Mouse (Mus musculus): ENCODE data around the gene Bach2. TPM values are rescaled to one million over a fixed set of nuclear protein-coding genes. Genes with fewer than 3 reads are reported as not detected.

Gene Bach2
- polyA plus RNA-seq, 1 experiment from 2014 or later, result 8.8 TPM

DNA sequence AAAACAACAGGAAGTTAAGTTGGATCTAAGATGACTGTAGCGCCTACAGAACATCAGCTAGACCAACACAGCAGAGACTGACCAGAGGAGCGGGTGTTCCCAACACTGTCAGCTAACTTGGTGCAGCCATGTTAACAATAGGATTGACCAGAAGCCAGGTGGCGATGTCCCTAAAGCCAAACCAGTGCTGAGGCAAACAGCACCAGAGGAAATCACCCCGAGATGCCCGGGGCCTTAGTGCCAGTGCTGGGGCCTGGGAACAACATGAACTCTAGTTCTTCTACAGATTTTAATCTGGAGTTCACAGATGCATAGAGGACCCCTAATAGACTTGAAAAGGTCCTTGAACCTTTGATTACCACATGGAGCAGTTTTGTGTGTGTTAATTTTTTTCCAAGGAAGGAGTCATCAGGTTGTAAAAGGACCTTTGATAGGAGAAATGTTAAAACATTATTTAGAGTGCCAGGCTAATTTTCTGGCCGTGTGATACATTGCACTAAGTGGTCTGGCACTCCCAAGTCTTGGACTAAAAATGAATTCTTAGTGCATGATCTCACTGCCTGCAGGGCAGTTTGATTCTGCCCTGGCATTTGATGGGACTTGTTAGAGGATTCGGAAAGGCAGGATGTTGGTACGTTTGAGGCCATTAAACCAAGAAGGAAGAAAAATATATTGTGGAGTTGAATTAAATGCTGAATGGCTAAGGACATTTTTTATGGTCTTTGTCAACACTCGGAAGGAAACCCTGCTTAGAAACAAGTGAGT lies 170.7 kb downstream of the Bach2 start:
- Histone ChIP-seq H3K4me3 (no peak overlapping the region), H3K27me3 (ENCODE audit: insufficient read depth, poor library complexity, severe bottlenecking) (no peaks in the 10 kb centered on the region), H3K36me3 (no peaks in the 10 kb centered on the region), H3K4me1 (peaks cover 7% of the 10 kb centered on the region; the same call in 1 of the 2 replicates), H3K9me3 (no peaks in the 10 kb centered on the region), H3K27ac (no peak overlapping the region)
- DNase-seq (ENCODE audit: low spot score), result no peak
- 84% methylated on average over 9 of the region's 9 CpGs for WGBS

DNA sequence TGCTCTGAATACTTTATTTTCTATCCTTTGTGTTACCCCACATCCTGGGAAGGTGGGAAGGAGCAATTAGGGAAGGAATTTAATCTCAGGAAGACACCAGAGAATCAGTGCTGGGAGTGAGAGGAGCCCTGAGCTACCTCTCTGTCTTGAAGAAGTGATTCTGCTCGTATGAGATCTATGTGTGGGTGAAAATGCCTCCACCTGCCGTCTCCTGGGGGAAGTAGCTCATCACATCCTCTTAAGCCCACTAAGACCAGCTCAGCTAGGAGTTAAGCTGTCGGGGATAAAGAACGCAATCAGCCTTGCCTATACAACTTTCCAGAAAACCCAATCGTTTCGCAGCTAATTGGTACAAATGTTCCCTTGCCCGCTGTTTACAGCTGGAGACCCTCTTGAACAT lies 174.5 kb downstream of the Bach2 start:
- Histone ChIP-seq H3K27ac (no peak overlapping the region), H3K4me1 (no peaks in the 10 kb centered on the region), H3K27me3 (ENCODE audit: insufficient read depth, poor library complexity, severe bottlenecking) (no peaks in the 10 kb centered on the region), H3K4me3 (no peak overlapping the region), H3K9me3 (no peaks in the 10 kb centered on the region), H3K36me3 (0 out of 2 replicates have a peak, but pooled peaks cover 3% of the 10 kb centered on the region)
- DNase-seq (ENCODE audit: low spot score), result no peak
- WGBS, result 76% methylated on average over 7 of the region's 7 CpGs

DNA sequence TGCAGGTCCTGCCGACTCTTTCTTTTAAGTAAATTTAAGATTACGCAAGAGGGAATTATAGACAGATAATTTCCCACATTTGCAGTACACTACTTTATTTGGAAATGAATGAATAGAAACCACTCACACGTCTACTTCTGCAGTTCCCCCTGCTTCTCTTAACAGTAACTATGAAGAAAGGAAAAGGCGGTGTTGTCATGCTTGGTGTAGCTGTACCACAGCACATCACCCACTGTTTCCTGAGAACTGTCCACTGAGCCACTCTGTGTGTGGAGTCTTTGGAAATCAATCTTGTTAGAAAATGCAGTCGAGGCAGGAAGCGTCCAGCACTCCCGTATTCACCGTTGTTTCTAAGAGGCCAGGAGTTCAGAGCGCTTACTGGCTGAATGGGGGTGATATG lies 174.9 kb downstream of the Bach2 start:
- Histone ChIP-seq H3K4me3 (no peak overlapping the region), H3K27me3 (ENCODE audit: insufficient read depth, poor library complexity, severe bottlenecking) (no peaks in the 10 kb centered on the region), H3K9me3 (no peaks in the 10 kb centered on the region), H3K27ac (no peak overlapping the region), H3K4me1 (no peaks in the 10 kb centered on the region), H3K36me3 (0 out of 2 replicates have a peak, but pooled peaks cover 3% of the 10 kb centered on the region)
- no peak for DNase-seq (ENCODE audit: low spot score)
- 90% methylated on average over 9 of the region's 9 CpGs for WGBS

DNA sequence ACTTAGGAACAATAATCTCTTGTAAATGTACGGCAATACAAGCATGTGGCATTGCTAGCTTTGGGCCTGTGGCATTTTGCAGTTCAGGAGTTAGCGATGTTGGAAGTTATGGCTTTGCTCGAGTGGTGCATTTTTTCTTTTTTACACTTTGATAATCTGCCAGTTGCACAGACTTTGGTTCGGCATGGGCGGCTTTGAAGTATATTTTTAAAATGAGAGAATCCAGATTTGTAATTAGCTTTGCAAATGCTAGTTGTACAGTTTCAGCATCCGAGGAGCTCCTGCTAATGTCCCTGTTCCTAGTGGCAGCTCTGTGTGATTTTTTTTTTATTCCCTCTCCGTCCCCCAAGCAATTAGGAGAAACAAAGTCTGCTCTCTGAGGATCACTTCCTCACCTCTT lies 176.4 kb downstream of the Bach2 start:
- Histone ChIP-seq H3K9me3 (no peaks in the 10 kb centered on the region), H3K27ac (no peak overlapping the region), H3K27me3 (ENCODE audit: insufficient read depth, poor library complexity, severe bottlenecking) (no peaks in the 10 kb centered on the region), H3K4me3 (no peak overlapping the region), H3K4me1 (no peaks in the 10 kb centered on the region), H3K36me3 (0 out of 2 replicates have a peak, but pooled peaks cover 3% of the 10 kb centered on the region)
- 80% methylated on average over 7 of the region's 7 CpGs for WGBS
- no peak for DNase-seq (ENCODE audit: low spot score)

DNA sequence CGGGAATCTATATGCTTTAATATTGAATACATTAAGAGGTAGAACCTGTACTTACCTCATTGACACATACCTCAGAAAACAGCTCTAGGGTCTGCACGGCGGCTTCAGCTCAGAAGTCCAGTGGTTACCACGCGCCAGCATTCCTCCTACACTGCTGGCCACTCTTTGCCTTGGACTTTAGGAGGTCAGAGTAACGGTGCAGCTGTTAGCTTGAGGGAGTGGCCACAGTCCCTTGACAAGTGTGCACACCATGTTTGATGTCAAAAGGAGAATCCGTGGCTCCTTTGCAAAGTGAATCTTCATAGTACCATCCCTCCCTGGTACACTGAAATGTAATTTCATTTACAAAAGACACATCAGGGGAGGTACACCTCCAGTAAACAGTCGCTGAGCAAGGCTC lies 179.3 kb downstream of the Bach2 start:
- no peaks in the 10 kb centered on the region for H3K27me3 ChIP-seq (ENCODE audit: insufficient read depth, poor library complexity, severe bottlenecking)
- H3K4me1 ChIP-seq, result no peaks in the 10 kb centered on the region; the same call in 1 of the 2 replicates
- H3K9me3 ChIP-seq, result no peaks in the 10 kb centered on the region
- H3K27ac ChIP-seq, result no peak overlapping the region
- DNase-seq (ENCODE audit: low spot score), result no peak
- WGBS, result 82% methylated on average over 8 of the region's 8 CpGs
- H3K4me3 ChIP-seq, result no peak overlapping the region
- H3K36me3 ChIP-seq, result 0 out of 2 replicates have a peak, but pooled peaks cover 3% of the 10 kb centered on the region

DNA sequence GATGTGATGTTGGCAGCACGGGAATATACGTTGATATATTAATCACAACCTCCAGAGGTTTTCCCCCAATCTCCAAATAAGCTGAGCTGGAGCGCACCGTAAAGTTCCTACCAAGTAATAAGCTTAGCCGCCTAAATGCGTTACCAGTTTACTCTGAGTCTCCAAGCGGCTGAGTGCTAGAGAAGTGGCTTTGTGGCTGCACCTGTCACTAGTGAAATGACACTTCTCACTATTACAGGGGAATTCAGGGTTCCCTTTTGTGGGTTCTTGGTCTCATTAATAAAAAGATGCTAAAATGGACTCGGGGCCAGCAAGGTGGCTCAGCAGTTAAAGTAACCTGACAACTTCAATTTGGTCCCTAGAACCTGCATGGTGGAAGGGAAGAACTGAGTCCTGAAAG lies 183.0 kb downstream of the Bach2 start:
- Histone ChIP-seq H3K9me3 (no peaks in the 10 kb centered on the region), H3K27me3 (ENCODE audit: insufficient read depth, poor library complexity, severe bottlenecking) (no peaks in the 10 kb centered on the region), H3K4me3 (no peak overlapping the region), H3K36me3 (0 out of 2 replicates have a peak, but pooled peaks cover 3% of the 10 kb centered on the region), H3K27ac (no peak overlapping the region), H3K4me1 (peaks cover 19% of the 10 kb centered on the region)
- 86% methylated on average over 8 of the region's 8 CpGs for WGBS
- no peak for DNase-seq (ENCODE audit: low spot score)

DNA sequence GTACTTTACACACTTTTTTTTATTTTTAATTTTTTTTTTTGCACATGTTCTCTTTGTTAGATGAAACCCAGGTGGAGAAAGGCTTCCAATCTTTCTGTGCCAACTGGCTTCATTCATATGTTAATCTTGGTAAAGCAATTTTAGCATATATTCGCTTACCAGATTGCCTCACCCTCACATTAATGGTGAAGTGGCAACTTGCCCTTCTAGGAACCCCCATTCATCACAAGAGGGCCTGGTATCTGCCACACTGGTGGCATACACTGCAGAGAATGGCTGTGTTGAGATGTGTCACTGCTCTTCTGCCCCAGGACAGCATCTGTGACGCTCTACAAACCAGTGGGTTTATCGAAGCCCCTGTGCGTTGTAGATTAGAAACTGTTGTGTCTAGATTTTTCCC lies 183.8 kb downstream of the Bach2 start:
- H3K36me3 ChIP-seq, result 0 out of 2 replicates have a peak, but pooled peaks cover 3% of the 10 kb centered on the region
- no peaks in the 10 kb centered on the region for H3K9me3 ChIP-seq
- no peak for DNase-seq (ENCODE audit: low spot score)
- H3K4me1 ChIP-seq, result peaks cover 22% of the 10 kb centered on the region
- no peak overlapping the region for H3K27ac ChIP-seq
- 88% methylated on average over 4 of the region's 4 CpGs for WGBS
- no peak overlapping the region for H3K4me3 ChIP-seq
- no peaks in the 10 kb centered on the region for H3K27me3 ChIP-seq (ENCODE audit: insufficient read depth, poor library complexity, severe bottlenecking)

DNA sequence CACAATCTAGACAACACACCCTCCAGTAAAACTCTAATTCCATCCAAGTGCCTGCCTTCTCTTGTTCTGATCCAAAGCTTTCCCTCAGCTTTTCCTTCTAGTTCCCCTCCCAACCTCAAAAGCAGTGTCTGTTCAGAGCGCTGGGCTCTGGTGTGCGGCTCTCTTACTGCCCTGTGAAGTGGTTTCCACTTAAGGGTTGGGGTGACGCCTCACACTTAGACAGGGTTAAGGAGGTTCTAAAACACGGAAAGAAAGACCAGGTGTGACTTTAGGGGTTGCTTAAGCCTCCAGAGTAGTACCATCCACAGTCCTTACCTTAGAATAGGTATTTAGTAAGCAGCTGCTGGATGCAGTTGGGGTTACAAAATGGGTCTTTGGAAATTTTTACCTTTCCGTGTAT lies 185.1 kb downstream of the Bach2 start:
- peaks cover 22% of the 10 kb centered on the region for H3K4me1 ChIP-seq
- no peaks in the 10 kb centered on the region for H3K36me3 ChIP-seq
- no peak overlapping the region for H3K27ac ChIP-seq
- H3K9me3 ChIP-seq, result no peaks in the 10 kb centered on the region
- WGBS, result 65% methylated on average over 5 of the region's 5 CpGs
- no peaks in the 10 kb centered on the region for H3K27me3 ChIP-seq (ENCODE audit: insufficient read depth, poor library complexity, severe bottlenecking)
- DNase-seq (ENCODE audit: low spot score), result no peak
- no peak overlapping the region for H3K4me3 ChIP-seq

DNA sequence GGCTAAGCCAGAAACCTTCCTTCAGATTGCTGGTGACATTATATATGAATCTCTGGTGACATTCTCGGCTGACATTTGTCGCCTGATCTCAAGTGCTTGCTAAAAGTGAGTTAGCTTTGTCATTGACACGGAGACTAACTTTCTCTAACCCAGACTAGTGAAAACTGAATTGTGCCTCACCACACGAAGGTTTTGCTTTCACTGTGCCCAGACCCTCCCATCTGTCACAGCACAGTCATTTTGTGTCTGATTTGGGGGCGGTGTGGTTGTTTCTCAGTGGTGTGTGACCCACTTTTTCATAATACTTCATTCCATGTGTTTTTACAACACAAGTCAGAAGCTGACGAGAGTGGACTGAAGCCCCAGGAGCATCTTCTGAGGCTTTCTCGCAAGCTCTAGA lies 185.8 kb downstream of the Bach2 start:
- no peak for DNase-seq (ENCODE audit: low spot score)
- Histone ChIP-seq H3K36me3 (no peaks in the 10 kb centered on the region), H3K9me3 (no peaks in the 10 kb centered on the region), H3K4me3 (no peak overlapping the region), H3K27ac (no peak overlapping the region), H3K27me3 (ENCODE audit: insufficient read depth, poor library complexity, severe bottlenecking) (no peaks in the 10 kb centered on the region), H3K4me1 (peaks cover 22% of the 10 kb centered on the region)
- WGBS, result 76% methylated on average over 7 of the region's 7 CpGs

DNA sequence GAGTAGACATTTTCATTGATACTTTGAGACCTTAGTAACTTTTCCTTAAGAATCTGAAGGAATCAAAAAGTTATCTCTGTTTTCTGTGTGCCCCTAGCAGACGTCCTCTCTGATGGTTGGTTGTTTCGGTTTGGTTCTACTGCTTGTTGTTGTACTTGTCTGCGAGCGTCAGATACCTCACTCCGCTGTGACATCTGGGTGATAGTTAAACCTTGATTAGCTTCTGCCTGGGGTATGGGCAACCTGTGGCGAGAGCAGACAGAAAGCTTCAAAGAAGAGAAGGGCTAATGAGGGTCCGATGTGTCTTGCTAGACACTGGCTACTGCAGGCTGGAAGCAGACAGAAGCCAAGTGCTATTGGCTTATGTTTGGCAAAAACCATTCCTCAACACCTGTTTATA lies 186.5 kb downstream of the Bach2 start:
- no peaks in the 10 kb centered on the region for H3K9me3 ChIP-seq
- WGBS, result 78% methylated on average over 7 of the region's 7 CpGs
- H3K27me3 ChIP-seq (ENCODE audit: insufficient read depth, poor library complexity, severe bottlenecking), result no peaks in the 10 kb centered on the region
- H3K4me3 ChIP-seq, result no peak overlapping the region
- no peak for DNase-seq (ENCODE audit: low spot score)
- H3K27ac ChIP-seq, result no peak overlapping the region
- peaks cover 23% of the 10 kb centered on the region for H3K4me1 ChIP-seq
- no peaks in the 10 kb centered on the region for H3K36me3 ChIP-seq

DNA sequence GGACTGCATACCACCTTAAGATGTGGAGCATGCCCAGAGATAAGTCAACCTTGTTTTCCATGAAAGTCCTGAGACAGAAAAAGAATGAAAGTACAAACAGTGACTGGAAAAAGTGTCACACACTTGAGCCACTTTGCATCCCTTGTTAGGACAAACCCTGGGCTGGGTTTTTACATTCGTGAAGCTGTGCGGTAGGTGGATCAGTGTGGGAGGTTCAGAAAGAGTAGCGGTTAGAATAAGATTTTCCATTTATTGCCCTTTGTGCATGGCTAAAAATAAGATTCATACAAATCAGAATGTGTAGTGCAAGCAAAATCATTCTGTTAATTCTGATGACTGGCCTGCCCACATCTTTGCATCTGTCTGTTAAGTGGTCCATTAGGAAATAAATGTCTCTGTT lies 187.0 kb downstream of the Bach2 start:
- Histone ChIP-seq H3K9me3 (no peaks in the 10 kb centered on the region), H3K4me1 (peaks cover 29% of the 10 kb centered on the region), H3K27me3 (ENCODE audit: insufficient read depth, poor library complexity, severe bottlenecking) (no peaks in the 10 kb centered on the region), H3K4me3 (no peak overlapping the region), H3K27ac (no peak overlapping the region), H3K36me3 (no peaks in the 10 kb centered on the region)
- WGBS, result 66% methylated on average over 3 of the region's 3 CpGs
- DNase-seq (ENCODE audit: low spot score), result no peak

DNA sequence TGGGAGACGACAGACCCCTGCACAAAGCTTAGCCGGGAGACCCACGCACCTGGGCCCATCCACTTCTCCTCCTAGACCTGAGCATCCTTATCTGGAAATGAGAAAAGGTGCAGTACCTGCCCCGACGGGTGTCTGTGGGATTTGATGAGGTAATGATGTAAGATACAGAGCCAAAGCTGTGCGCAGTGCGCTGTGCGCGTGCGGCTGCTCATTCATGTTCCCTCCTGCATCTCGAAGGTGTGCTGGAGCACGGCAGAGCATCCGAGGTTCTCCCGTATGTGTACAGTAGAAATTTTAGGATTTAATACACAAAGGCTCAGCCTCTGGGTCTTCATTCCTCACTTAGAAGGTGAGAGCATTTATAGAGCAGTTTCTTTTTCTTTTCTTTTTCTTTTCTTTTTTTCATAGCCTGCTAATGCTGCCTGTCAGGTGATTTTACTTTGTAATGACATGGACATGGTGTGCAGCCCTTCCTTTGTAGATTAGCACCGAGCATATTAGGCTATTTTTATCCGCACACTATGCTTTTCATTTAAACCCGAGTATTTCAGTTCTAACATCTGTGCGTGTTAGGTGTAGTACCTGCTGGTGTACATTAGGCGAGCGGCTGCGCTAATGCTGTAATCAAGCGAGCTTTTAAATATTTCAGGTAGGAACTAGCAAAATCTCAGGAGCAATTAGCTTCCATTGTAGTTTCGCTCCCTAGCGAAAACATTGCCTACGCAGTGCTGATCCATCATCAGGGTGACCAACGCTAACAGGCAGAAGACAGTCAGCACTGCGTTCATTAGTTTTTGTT lies 188.4 kb downstream of the Bach2 start:
- no peak overlapping the region for H3K4me3 ChIP-seq
- no peak for DNase-seq (ENCODE audit: low spot score)
- H3K27ac ChIP-seq, result no peak overlapping the region
- 83% methylated on average over 27 of the region's 27 CpGs for WGBS
- no peaks in the 10 kb centered on the region for H3K9me3 ChIP-seq
- H3K4me1 ChIP-seq, result peaks cover 39% of the 10 kb centered on the region
- no peaks in the 10 kb centered on the region for H3K36me3 ChIP-seq
- H3K27me3 ChIP-seq (ENCODE audit: insufficient read depth, poor library complexity, severe bottlenecking), result no peaks in the 10 kb centered on the region

DNA sequence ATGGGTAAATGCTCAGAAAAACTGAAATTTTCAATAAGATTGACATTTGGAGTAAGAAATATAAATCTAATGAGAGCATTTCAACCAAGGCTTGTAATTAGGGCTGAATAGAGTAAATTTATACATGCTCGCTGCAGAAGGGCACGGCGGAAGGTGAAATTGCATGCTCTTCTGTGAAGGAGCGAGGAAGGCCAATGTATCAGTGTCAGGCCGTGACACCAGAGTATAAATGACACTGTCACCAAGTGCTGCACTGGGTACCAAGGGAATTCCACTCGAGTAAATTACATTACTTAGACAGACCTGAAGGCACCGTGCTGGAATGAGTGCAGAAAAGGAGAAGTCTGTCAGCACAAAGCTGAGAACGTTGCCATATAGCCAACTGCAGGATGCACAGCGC lies 190.1 kb downstream of the Bach2 start:
- no peak overlapping the region for H3K4me3 ChIP-seq
- H3K27me3 ChIP-seq (ENCODE audit: insufficient read depth, poor library complexity, severe bottlenecking), result no peaks in the 10 kb centered on the region
- H3K36me3 ChIP-seq, result no peaks in the 10 kb centered on the region
- WGBS, result 78% methylated on average over 9 of the region's 9 CpGs
- no peak for DNase-seq (ENCODE audit: low spot score)
- no peak overlapping the region for H3K27ac ChIP-seq
- H3K9me3 ChIP-seq, result no peaks in the 10 kb centered on the region
- H3K4me1 ChIP-seq, result peaks cover 42% of the 10 kb centered on the region
